Mouse (Mus musculus) midbrain, embryonic 15.5 days (tissue): ENCODE measurements around the gene Gm21976. TPM values are rescaled to one million over a fixed set of nuclear protein-coding genes. Genes with fewer than 3 reads are reported as not detected.

Experiments
- polyA plus RNA-seq: library from polyadenylated mRNA; unstranded; fragments of >200 nt; fragmentation: Nextera tagmentation; extraction: Ambion mirVana; gene quantifications from 2 replicates; pipeline ENCODE4 v1.2.1, GENCODE M21; 2015

The Gm21976 gene
- polyA plus RNA-seq, 1 experiment from 2014 or later: not detected

Other genes with a start within 250 kb of the Gm21976 start
- 27.0 and 27.5 TPM in 2 replicates for gene Arhgef28, start 73.4 kb upstream of the Gm21976 start, polyA plus RNA-seq
- gene Utp15, start 16.8 kb upstream of the Gm21976 start, polyA plus RNA-seq: 32.3 and 34.1 TPM in 2 replicates
- gene Ankra2, start 16.8 kb upstream of the Gm21976 start, polyA plus RNA-seq: 73.8 and 79.0 TPM in 2 replicates
- 426 and 445 TPM in 2 replicates for gene Btf3, start 37.1 kb downstream of the Gm21976 start, polyA plus RNA-seq
- 0.89 and 1.0 TPM in 2 replicates for gene Foxd1, start 74.4 kb downstream of the Gm21976 start, polyA plus RNA-seq
- gene Gm10320, start 212.1 kb downstream of the Gm21976 start, polyA plus RNA-seq: 0.56 and 1.1 TPM in 2 replicates